Mouse (Mus musculus): Measurements from ENCODE around the gene Pkd1l2. TPM values are rescaled to one million over a fixed set of nuclear protein-coding genes. Genes with fewer than 3 reads are reported as not detected.

Gene Pkd1l2
- polyA plus RNA-seq, 1 experiment from 2014 or later, result 0.07 TPM

- Histone ChIP-seq H3K9ac (replicated peaks; ENCODE audit: low read depth, low read length) (no peak overlapping the region), H3K27me3 (ENCODE audit: control insufficient read depth, insufficient read depth, low read length) (no peaks in the 10 kb centered on the region), H3K4me2 (ENCODE audit: low read depth, low read length) (no peak overlapping the region), H3K4me3 (ENCODE audit: low read depth, low read length) (no peak overlapping the region), H3K4me1 (ENCODE audit: control insufficient read depth, insufficient read depth, low read length) (no peaks in the 10 kb centered on the region), H3K36me3 (ENCODE audit: control insufficient read depth, insufficient read depth, low read length) (no peaks in the 10 kb centered on the region), H3K9me3 (ENCODE audit: control insufficient read depth, low read length) (no peaks in the 10 kb centered on the region), H3K27ac (ENCODE audit: low read depth, low read length) (no peak overlapping the region)
- ATAC-seq (ENCODE audit: low read depth), result no peak
- 85% methylated on average over 13 of the region's 13 CpGs for WGBS
These were observed 14.0 kb downstream of the Pkd1l2 start for GRCm38 (mm10) chr8:117068294-117068693.

DNA sequence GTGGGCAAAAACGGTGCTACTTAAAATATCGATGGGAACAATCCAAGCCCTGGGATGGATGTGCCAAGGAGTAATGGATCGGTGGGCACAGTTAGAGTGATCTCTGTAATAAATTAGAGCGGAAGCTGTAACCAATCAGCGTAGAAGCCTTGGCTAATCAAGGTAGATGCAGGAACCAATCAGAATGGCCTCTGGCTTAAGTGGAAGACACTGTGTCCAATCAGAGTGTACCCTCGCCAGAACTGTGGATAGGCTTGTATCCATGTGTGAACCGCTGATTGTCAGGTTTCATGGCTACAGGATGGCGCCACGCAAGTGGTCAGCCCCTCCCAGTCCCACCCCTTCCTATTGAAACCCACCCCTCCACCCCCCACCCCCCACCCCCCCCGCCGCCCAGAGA lies 14.9 kb downstream of the Pkd1l2 start:
- Histone ChIP-seq H3K9ac (replicated peaks; ENCODE audit: low read depth, low read length) (no peak overlapping the region), H3K4me1 (ENCODE audit: control insufficient read depth, insufficient read depth, low read length) (no peaks in the 10 kb centered on the region), H3K27ac (ENCODE audit: low read depth, low read length) (no peak overlapping the region), H3K4me3 (ENCODE audit: low read depth, low read length) (no peak overlapping the region), H3K9me3 (ENCODE audit: control insufficient read depth, low read length) (no peaks in the 10 kb centered on the region), H3K27me3 (ENCODE audit: control insufficient read depth, insufficient read depth, low read length) (no peaks in the 10 kb centered on the region), H3K36me3 (ENCODE audit: control insufficient read depth, insufficient read depth, low read length) (no peaks in the 10 kb centered on the region), H3K4me2 (ENCODE audit: low read depth, low read length) (no peak overlapping the region)
- WGBS, result 89% methylated on average over 11 of the region's 11 CpGs
- no peak for ATAC-seq (ENCODE audit: low read depth)

DNA sequence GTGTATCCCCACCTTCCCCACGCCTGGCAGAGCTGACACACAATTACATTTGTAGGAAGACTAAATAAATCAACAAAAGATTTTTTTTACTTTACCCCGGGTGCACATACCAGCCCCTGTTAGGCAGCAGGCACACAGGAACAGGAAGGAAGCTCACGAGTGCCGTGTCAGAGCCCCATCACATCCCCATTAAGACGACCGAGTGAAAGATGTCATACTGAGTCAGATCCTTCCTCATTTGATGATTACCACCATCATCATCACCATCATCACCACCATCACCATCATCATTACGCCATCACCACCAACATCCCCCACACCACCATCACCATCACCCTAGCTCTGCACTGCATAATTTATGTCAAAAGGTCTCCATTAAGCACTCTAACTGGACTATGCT lies 15.3 kb downstream of the Pkd1l2 start:
- no peak for ATAC-seq (ENCODE audit: low read depth)
- Histone ChIP-seq H3K9ac (replicated peaks; ENCODE audit: low read depth, low read length) (no peak overlapping the region), H3K27ac (ENCODE audit: low read depth, low read length) (no peak overlapping the region), H3K27me3 (ENCODE audit: control insufficient read depth, insufficient read depth, low read length) (no peaks in the 10 kb centered on the region), H3K9me3 (ENCODE audit: control insufficient read depth, low read length) (no peaks in the 10 kb centered on the region), H3K36me3 (ENCODE audit: control insufficient read depth, insufficient read depth, low read length) (no peaks in the 10 kb centered on the region), H3K4me2 (ENCODE audit: low read depth, low read length) (no peak overlapping the region), H3K4me3 (ENCODE audit: low read depth, low read length) (no peak overlapping the region), H3K4me1 (ENCODE audit: control insufficient read depth, insufficient read depth, low read length) (no peaks in the 10 kb centered on the region)
- 87% methylated on average over 7 of the region's 7 CpGs for WGBS

- WGBS, result 58% methylated on average over 13 of the region's 13 CpGs
- H3K4me2 ChIP-seq (ENCODE audit: low read depth, low read length), result no peak overlapping the region
- H3K36me3 ChIP-seq (ENCODE audit: control insufficient read depth, insufficient read depth, low read length), result no peaks in the 10 kb centered on the region
- H3K27ac ChIP-seq (ENCODE audit: low read depth, low read length), result no peak overlapping the region
- no peaks in the 10 kb centered on the region for H3K27me3 ChIP-seq (ENCODE audit: control insufficient read depth, insufficient read depth, low read length)
- no peaks in the 10 kb centered on the region for H3K4me1 ChIP-seq (ENCODE audit: control insufficient read depth, insufficient read depth, low read length)
- H3K9me3 ChIP-seq (ENCODE audit: control insufficient read depth, low read length), result no peaks in the 10 kb centered on the region
- ATAC-seq (ENCODE audit: low read depth), result no peak
- H3K4me3 ChIP-seq (ENCODE audit: low read depth, low read length), result no peak overlapping the region
- H3K9ac ChIP-seq (replicated peaks; ENCODE audit: low read depth, low read length), result no peak overlapping the region
These were observed 20.9 kb downstream of the Pkd1l2 start for GRCm38 (mm10) chr8:117061180-117061880.

DNA sequence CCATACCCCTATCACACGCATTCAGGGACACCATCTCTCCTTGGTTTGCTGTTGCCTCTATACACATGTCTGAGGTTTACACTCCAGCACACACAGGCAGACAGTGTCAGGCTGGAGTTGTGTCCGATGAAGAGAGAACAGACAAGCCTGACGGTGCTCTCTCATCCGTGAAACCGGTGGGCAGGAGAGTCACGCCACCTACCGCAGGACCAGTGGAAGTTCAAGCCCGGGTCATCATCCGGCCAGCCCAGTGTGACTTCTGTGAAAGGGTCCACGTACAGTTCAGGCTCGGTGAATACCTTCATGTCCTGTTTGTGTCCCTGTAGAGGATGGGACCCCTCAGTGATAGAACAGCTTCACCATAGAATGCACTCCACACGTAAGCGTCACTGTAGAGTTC lies 21.9 kb downstream of the Pkd1l2 start:
- no peak overlapping the region for H3K27ac ChIP-seq (ENCODE audit: low read depth, low read length)
- H3K27me3 ChIP-seq (ENCODE audit: control insufficient read depth, insufficient read depth, low read length), result no peaks in the 10 kb centered on the region
- H3K4me3 ChIP-seq (ENCODE audit: low read depth, low read length), result no peak overlapping the region
- WGBS, result 74% methylated on average over 13 of the region's 13 CpGs
- H3K4me1 ChIP-seq (ENCODE audit: control insufficient read depth, insufficient read depth, low read length), result no peaks in the 10 kb centered on the region
- H3K4me2 ChIP-seq (ENCODE audit: low read depth, low read length), result no peak overlapping the region
- ATAC-seq (ENCODE audit: low read depth), result no peak
- no peak overlapping the region for H3K9ac ChIP-seq (replicated peaks; ENCODE audit: low read depth, low read length)
- H3K9me3 ChIP-seq (ENCODE audit: control insufficient read depth, low read length), result no peaks in the 10 kb centered on the region
- H3K36me3 ChIP-seq (ENCODE audit: control insufficient read depth, insufficient read depth, low read length), result no peaks in the 10 kb centered on the region

GRCm38 (mm10) chr8:117059021-117059420 lies 23.2 kb downstream of the Pkd1l2 start:
- H3K36me3 ChIP-seq (ENCODE audit: control insufficient read depth, insufficient read depth, low read length), result no peaks in the 10 kb centered on the region
- ATAC-seq (ENCODE audit: low read depth), result no peak
- H3K4me3 ChIP-seq (ENCODE audit: low read depth, low read length), result no peak overlapping the region
- H3K9ac ChIP-seq (replicated peaks; ENCODE audit: low read depth, low read length), result no peak overlapping the region
- H3K27me3 ChIP-seq (ENCODE audit: control insufficient read depth, insufficient read depth, low read length), result no peaks in the 10 kb centered on the region
- H3K4me1 ChIP-seq (ENCODE audit: control insufficient read depth, insufficient read depth, low read length), result no peaks in the 10 kb centered on the region
- no peak overlapping the region for H3K27ac ChIP-seq (ENCODE audit: low read depth, low read length)
- WGBS, result 62% methylated on average over 7 of the region's 7 CpGs
- no peak overlapping the region for H3K4me2 ChIP-seq (ENCODE audit: low read depth, low read length)
- no peaks in the 10 kb centered on the region for H3K9me3 ChIP-seq (ENCODE audit: control insufficient read depth, low read length)

DNA sequence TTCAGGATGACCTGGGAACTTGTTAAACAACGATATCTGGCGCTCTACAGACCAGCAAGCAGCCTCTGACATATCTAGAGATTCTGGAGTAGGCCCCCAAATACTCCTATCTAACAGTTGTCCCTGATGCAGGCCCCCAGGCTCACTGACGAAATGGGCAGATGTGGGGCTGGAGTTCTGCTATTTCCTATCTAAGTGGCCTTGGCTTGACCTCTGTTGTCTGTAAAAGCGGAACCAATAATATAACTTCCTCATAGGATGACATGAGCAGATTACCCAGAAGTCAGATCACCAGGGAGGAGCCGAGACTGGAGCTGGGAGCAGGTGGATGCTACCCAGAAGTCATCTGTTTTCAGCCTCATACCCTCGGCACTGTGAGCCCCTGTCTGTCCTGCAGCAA lies 27.2 kb downstream of the Pkd1l2 start:
- Histone ChIP-seq H3K9ac (replicated peaks; ENCODE audit: low read depth, low read length) (no peak overlapping the region), H3K36me3 (ENCODE audit: control insufficient read depth, insufficient read depth, low read length) (no peaks in the 10 kb centered on the region)
- 77% methylated on average over 6 of the region's 6 CpGs for WGBS

DNA sequence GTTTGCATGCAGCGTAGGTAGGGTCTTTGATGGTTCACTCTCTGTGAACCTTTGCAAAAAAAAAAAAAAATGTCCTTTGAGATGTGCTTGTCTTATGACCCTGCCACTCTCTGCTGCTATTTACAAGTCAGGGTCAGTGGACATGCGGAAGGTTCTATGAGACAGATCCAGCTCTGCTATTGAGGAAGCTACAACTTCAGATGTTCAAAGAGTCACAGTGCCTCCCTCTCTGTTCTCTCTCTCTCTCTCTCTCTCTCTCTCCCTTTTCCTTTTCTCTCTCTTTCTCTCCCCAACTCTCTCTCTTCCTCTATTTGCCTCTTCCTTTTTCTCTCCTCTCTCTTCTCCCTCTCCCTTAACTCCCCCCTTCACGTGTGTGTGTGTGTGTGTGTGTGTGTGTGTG lies 28.1 kb downstream of the Pkd1l2 start:
- no peaks in the 10 kb centered on the region for H3K36me3 ChIP-seq (ENCODE audit: control insufficient read depth, insufficient read depth, low read length)
- no peak overlapping the region for H3K9ac ChIP-seq (replicated peaks; ENCODE audit: low read depth, low read length)
- H3K4me1 ChIP-seq (ENCODE audit: control insufficient read depth, insufficient read depth, low read length), result no peaks in the 10 kb centered on the region
- ATAC-seq (ENCODE audit: low read depth), result no peak
- no peak overlapping the region for H3K4me2 ChIP-seq (ENCODE audit: low read depth, low read length)
- no peaks in the 10 kb centered on the region for H3K27me3 ChIP-seq (ENCODE audit: control insufficient read depth, insufficient read depth, low read length)
- no peak overlapping the region for H3K27ac ChIP-seq (ENCODE audit: low read depth, low read length)
- H3K4me3 ChIP-seq (ENCODE audit: low read depth, low read length), result no peak overlapping the region
- 99% methylated on average over 3 of the region's 3 CpGs for WGBS
- no peaks in the 10 kb centered on the region for H3K9me3 ChIP-seq (ENCODE audit: control insufficient read depth, low read length)

More for the DNA sequence above, 27.2 kb downstream of the Pkd1l2 start:
- Histone ChIP-seq H3K4me1 (ENCODE audit: control insufficient read depth, insufficient read depth, low read length) (no peaks in the 10 kb centered on the region), H3K27me3 (ENCODE audit: control insufficient read depth, insufficient read depth, low read length) (no peaks in the 10 kb centered on the region), H3K4me3 (ENCODE audit: low read depth, low read length) (no peak overlapping the region), H3K9me3 (ENCODE audit: control insufficient read depth, low read length) (no peaks in the 10 kb centered on the region), H3K27ac (ENCODE audit: low read depth, low read length) (no peak overlapping the region), H3K4me2 (ENCODE audit: low read depth, low read length) (no peak overlapping the region)
- ATAC-seq (ENCODE audit: low read depth), result no peak

GRCm38 (mm10) chr8:117053135-117054079 lies 28.8 kb downstream of the Pkd1l2 start:
- ATAC-seq (ENCODE audit: low read depth), result no peak
- Histone ChIP-seq H3K36me3 (ENCODE audit: control insufficient read depth, insufficient read depth, low read length) (no peaks in the 10 kb centered on the region), H3K27ac (ENCODE audit: low read depth, low read length) (no peak overlapping the region), H3K4me1 (ENCODE audit: control insufficient read depth, insufficient read depth, low read length) (no peaks in the 10 kb centered on the region), H3K4me2 (ENCODE audit: low read depth, low read length) (no peak overlapping the region), H3K9me3 (ENCODE audit: control insufficient read depth, low read length) (no peaks in the 10 kb centered on the region), H3K9ac (replicated peaks; ENCODE audit: low read depth, low read length) (no peak overlapping the region), H3K4me3 (ENCODE audit: low read depth, low read length) (no peak overlapping the region), H3K27me3 (ENCODE audit: control insufficient read depth, insufficient read depth, low read length) (no peaks in the 10 kb centered on the region)
- WGBS, result 74% methylated on average over 12 of the region's 12 CpGs
